Mouse (Mus musculus) embryonic facial prominence, embryonic 14.5 days (tissue): ENCODE measurements at regions not wholly inside any gene's neighbourhood (a gene's known extent, or its start where the extent isn't known, plus 50 kb on each side); places are given as distances from the start of the nearest gene placed in this dataset.
"Not testable (repeated sequence)": the region's sequence is repeated elsewhere in the genome, so short reads cannot be mapped to it uniquely, and the experiment has no call there.

Experiments used
- ATAC-seq: fragments of 200-750 bp; cut with Nextera tagmentation; 2 replicates; pipeline ENCODE4 v1.8.0; 2017; ENCODE audit warnings: low read depth, moderate number of reproducible peaks, moderate TSS enrichment
- DNase-seq: peaks from one replicate; pipeline ENCODE4 v3.0.0-alpha.2; 2015; ENCODE audit warnings: low spot score
- H3K27ac ChIP-seq: fragments of 300-500 bp; sonication (generic); replicated peaks from 2 replicates; pipeline ENCODE4 v1.5.1; 2014; ENCODE audit warnings: low read depth, mild to moderate bottlenecking, low read length, moderate library complexity
- H3K27me3 ChIP-seq: fragments of 300-500 bp; sonication (generic); replicated peaks from 2 replicates; pipeline ENCODE4 v1.6.1; 2014; ENCODE audit warnings: low read length; ENCODE audit not compliant: control insufficient read depth, insufficient read depth
- H3K36me3 ChIP-seq: fragments of 300-500 bp; sonication (generic); 2 replicates; pipeline ENCODE4 v1.6.1; 2014; ENCODE audit warnings: low read length, mixed read lengths; ENCODE audit not compliant: control insufficient read depth, insufficient read depth
- H3K4me1 ChIP-seq: fragments of 300-500 bp; sonication (generic); 2 replicates; pipeline ENCODE4 v1.6.1; 2014; ENCODE audit warnings: antibody characterized with exemption, low read length; ENCODE audit not compliant: control insufficient read depth, insufficient read depth
- H3K4me2 ChIP-seq: fragments of 300-500 bp; sonication (generic); 2 replicates; pipeline ENCODE4 v1.6.1; 2014; ENCODE audit warnings: low read depth, mild to moderate bottlenecking, low read length, moderate library complexity, mixed read lengths
- H3K4me3 ChIP-seq: fragments of 300-500 bp; sonication (generic); 2 replicates; pipeline ENCODE4 v1.5.1; 2014; ENCODE audit warnings: low read depth, mild to moderate bottlenecking, low read length
- H3K9ac ChIP-seq: fragments of 300-500 bp; sonication (generic); 2 replicates; pipeline ENCODE4 v1.6.1; 2014; ENCODE audit warnings: low read depth, mild to moderate bottlenecking, low read length, moderate library complexity, mixed read lengths
- H3K9me3 ChIP-seq: fragments of 300-500 bp; sonication (generic); 2 replicates; pipeline ENCODE4 v1.6.1; 2016; ENCODE audit warnings: low read length; ENCODE audit not compliant: control insufficient read depth
- WGBS: fragments of 180-500 bp; shearing (Covaris S2); extraction: QIAGEN DNeasy Blood & Tissue Kit; methylation state at CpG from one replicate; pipeline ENCODE4 v1.1.7; 2014; 5-methylcytosine and 5-hydroxymethylcytosine counted together

DNA sequence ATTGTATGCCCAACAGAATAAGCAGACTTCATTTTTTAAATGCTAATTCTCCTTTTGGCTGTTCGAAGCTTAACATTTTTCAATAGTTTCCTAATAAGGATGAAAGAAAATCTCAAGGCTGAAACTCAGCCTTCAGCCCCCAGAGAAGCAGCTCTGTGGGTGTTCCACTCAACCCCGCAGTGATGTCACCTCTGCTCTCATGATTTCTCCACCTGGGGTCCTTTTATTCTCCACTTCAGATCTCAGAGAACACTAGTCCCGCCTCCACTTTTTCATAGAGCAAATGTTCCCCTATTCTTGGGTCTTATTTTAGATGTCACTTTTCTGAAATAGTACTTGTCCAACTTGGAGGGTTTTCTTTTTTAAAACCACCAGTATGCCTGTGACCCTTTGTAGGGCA, 567.3 kb downstream of the Cntn3 start:
- H3K4me2 ChIP-seq: no peak overlapping the region
- H3K4me3 ChIP-seq: no peak overlapping the region
- no peaks in the 10 kb centered on the region for H3K9me3 ChIP-seq
- DNase-seq (no peak), ATAC-seq (no peak)
- H3K27me3 ChIP-seq: no peaks in the 10 kb centered on the region
- no peaks in the 10 kb centered on the region for H3K36me3 ChIP-seq
- WGBS: 79% methylated on average over 3 of the region's 3 CpGs
- H3K4me1 ChIP-seq: no peaks in the 10 kb centered on the region
- no peak overlapping the region for H3K27ac ChIP-seq
- H3K9ac ChIP-seq: no peak overlapping the region

DNA sequence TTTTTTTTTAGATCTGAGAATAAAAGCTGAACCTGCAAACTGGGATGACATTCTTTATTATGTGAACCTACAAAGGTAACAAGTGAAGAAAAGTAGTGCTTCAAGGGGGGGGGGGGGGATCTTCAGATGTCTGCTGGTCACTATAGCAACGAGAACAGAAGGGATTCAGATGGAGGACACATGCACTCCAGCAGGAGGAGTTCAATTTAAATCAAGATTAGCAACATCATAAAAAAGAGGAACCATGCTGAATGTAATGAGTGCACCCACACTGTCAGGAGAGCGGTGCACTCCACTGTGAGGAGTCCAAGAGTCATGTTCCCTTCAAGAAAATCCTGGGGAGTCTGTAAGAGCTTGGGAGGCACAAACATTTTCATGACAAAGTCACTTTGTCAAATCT, 574.7 kb downstream of the Cntn3 start:
- DNase-seq: no peak
- 64% methylated on average over 2 of the region's 2 CpGs for WGBS

DNA sequence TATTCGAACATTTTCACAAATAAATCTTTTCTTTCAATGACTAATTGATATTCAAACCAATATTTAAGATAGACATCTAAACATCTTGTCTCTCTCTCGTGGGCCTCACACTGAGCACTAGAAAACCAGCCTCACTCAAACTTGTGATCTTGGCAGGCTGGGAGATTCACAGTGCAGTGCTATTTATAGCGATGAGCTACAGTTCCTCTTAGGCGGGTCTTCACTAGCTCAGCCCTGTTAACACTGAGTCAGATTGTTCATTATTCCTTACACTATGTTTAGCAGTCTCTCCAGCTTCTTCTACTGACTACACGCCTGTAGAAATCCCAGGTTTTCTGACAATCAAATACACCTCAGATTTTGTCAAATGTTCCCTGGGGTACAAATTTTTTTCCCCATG, 575.3 kb downstream of the Cntn3 start:
- H3K4me3 ChIP-seq: no peak overlapping the region
- H3K9ac ChIP-seq: no peak overlapping the region
- no peaks in the 10 kb centered on the region for H3K4me1 ChIP-seq
- no peaks in the 10 kb centered on the region for H3K36me3 ChIP-seq
- WGBS: 52% methylated on average over 5 of the region's 5 CpGs
- ATAC-seq (no peak), DNase-seq (peak; percentile 12)
- no peak overlapping the region for H3K27ac ChIP-seq
- no peak overlapping the region for H3K4me2 ChIP-seq
- no peaks in the 10 kb centered on the region for H3K9me3 ChIP-seq
- no peaks in the 10 kb centered on the region for H3K27me3 ChIP-seq

More for the DNA sequence above, 574.7 kb downstream of the Cntn3 start:
- no peaks in the 10 kb centered on the region for H3K9me3 ChIP-seq
- no peaks in the 10 kb centered on the region for H3K36me3 ChIP-seq
- H3K27me3 ChIP-seq: no peaks in the 10 kb centered on the region
- no peak overlapping the region for H3K4me2 ChIP-seq
- no peak overlapping the region for H3K4me3 ChIP-seq
- no peak overlapping the region for H3K27ac ChIP-seq
- H3K4me1 ChIP-seq: no peaks in the 10 kb centered on the region
- no peak for ATAC-seq
- no peak overlapping the region for H3K9ac ChIP-seq

DNA sequence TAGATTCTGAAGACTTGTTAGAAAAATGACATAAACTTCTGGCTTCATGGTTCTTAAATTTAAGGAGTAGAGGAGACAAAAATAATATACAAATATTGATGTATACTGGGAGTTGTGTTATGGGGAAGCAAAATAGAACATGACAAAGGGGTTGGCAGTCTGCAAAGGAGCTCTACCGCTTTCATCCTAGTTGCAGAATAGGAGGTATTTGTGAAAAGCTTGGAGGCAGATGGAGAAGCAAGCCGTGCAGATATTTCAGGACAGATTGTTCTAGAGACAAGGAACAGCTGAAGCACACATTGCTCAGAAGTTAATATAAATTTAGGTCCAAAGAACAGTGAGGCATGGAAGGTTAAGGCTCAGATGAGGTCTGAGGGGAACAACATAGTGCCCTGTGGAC, 580.1 kb downstream of the Cntn3 start:
- ATAC-seq (no peak), DNase-seq (no peak)
- Histone ChIP-seq H3K4me1 (no peaks in the 10 kb centered on the region), H3K9ac (no peak overlapping the region), H3K27ac (no peak overlapping the region), H3K27me3 (no peaks in the 10 kb centered on the region), H3K4me3 (no peak overlapping the region), H3K9me3 (no peaks in the 10 kb centered on the region), H3K4me2 (no peak overlapping the region), H3K36me3 (no peaks in the 10 kb centered on the region)
- 94% methylated on average over 2 of the region's 2 CpGs for WGBS

DNA sequence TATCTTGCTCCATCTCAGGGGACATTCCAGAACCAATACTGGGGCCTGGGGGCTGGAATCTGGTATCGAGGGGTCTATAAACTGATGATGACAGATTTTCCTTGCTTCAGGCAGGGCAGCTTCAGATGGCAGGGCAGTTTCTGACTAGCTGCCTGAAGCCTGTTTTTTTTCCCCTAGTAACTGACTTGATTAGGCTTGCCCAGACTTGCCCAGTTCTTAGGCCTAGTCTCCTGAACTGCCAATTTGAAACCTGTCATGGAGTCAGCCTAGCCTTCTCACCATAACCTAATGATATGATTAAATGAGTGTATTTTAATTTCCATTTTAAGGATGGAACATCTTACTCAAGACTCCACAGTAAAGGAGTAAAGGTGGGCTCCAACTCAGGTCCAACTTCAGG, 591.2 kb downstream of the Cntn3 start:
- H3K36me3 ChIP-seq: no peaks in the 10 kb centered on the region
- WGBS: 55% methylated on average over 1 of the region's 1 CpGs
- H3K27ac ChIP-seq: no peak overlapping the region
- H3K4me3 ChIP-seq: no peak overlapping the region
- ATAC-seq (no peak), DNase-seq (no peak)
- no peaks in the 10 kb centered on the region for H3K27me3 ChIP-seq
- H3K4me2 ChIP-seq: no peak overlapping the region
- no peaks in the 10 kb centered on the region for H3K4me1 ChIP-seq
- H3K9me3 ChIP-seq: no peaks in the 10 kb centered on the region
- H3K9ac ChIP-seq: no peak overlapping the region

DNA sequence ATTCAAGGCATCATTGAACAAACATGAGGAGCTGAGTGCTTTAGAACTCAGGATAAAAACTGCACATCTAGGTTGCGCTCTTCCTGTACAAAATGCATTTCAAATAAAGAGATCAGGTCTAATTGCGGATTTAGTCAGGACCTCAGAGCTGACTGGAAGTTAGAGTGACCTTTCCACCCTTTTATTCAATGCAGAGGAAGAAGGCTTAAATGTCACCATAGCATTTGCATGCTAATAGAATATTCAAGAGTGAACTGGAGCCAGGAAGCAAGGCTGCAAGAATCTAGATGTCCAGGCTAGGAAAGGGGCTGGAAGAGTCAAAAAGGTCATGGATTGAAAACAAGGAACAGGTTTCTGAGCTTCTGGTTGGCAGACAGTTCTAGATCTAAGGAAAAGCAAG, 593.7 kb downstream of the Cntn3 start:
- no peak overlapping the region for H3K9ac ChIP-seq
- H3K4me2 ChIP-seq: no peak overlapping the region
- DNase-seq (no peak), ATAC-seq (no peak)
- no peaks in the 10 kb centered on the region for H3K9me3 ChIP-seq
- no peak overlapping the region for H3K4me3 ChIP-seq
- no peaks in the 10 kb centered on the region for H3K4me1 ChIP-seq
- no peaks in the 10 kb centered on the region for H3K27me3 ChIP-seq
- no peaks in the 10 kb centered on the region for H3K36me3 ChIP-seq
- 70% methylated on average over 2 of the region's 2 CpGs for WGBS
- no peak overlapping the region for H3K27ac ChIP-seq

DNA sequence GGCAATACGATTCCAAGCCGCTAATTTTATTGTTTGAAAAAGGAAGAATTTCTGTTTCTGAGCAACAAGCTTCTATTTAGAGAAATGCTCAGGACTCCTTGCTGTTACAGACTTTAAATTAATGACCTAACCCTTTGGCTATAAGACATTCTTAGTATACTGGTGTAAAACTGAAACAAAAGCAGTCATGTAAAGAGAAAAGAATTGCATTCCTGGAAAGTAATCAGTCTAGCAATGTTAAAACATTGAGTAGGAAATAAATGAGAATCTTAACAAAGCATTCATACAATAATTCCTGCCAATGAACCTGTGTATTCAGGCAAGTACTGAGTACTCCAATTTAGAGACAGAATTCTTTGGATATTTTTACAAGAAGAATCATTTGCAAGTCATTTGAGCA, 587.2 kb upstream of the Pdzrn3 start:
- H3K4me2 ChIP-seq: no peak overlapping the region
- H3K27ac ChIP-seq: no peak overlapping the region
- no peaks in the 10 kb centered on the region for H3K27me3 ChIP-seq
- WGBS: 91% methylated on average over 2 of the region's 2 CpGs
- H3K4me1 ChIP-seq: no peaks in the 10 kb centered on the region
- ATAC-seq (no peak), DNase-seq (no peak)
- no peaks in the 10 kb centered on the region for H3K9me3 ChIP-seq
- H3K36me3 ChIP-seq: no peaks in the 10 kb centered on the region
- no peak overlapping the region for H3K4me3 ChIP-seq
- H3K9ac ChIP-seq: no peak overlapping the region

DNA sequence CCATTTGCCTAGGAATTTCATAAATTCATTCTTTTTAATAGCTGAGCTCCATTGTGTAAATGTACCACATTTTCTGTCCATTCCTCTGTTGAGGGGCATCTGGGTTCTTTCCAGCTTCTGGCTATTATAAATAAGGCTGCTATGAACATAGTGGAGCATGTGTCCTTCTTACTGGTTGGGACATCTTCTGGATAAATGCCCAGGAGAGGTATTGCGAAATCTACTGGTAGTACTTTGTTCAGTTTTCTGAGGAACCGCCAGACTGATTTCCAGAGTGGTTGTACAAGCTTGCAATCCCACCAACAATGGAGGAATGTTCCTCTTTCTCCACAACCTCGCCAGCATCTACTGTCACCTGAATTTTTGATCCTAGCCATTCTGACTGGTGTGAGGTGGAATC, 583.8 kb upstream of the Pdzrn3 start:
- H3K36me3 ChIP-seq, H3K9me3 ChIP-seq, H3K27me3 ChIP-seq, H3K4me3 ChIP-seq, H3K4me1 ChIP-seq, H3K4me2 ChIP-seq, DNase-seq, H3K27ac ChIP-seq, ATAC-seq, H3K9ac ChIP-seq: not testable (repeated sequence)
- WGBS: 79% methylated on average over 3 of the region's 3 CpGs

DNA sequence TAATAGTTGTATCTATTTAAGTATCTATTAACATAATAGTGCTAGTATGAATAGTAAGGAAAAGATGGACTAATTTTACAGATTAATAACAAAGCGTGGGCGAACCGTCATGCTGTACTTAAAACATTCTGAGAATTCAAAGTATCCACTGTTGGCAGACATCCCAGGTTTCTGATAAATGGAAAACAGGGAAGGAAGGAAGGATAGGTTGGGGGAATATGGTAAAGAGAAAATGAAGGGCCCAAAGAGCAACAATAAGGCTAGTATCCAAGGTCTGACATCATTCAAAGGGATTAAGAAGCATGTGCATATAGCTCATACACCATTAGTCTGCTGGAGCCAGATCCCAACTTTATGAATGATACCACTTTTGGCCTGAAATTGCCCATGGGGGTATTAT, 572.0 kb upstream of the Pdzrn3 start:
- 37% methylated on average over 3 of the region's 3 CpGs for WGBS
- Histone ChIP-seq H3K27me3 (no peaks in the 10 kb centered on the region), H3K9me3 (0 out of 2 replicates have a peak, but pooled peaks cover 3% of the 10 kb centered on the region), H3K4me3 (no peak overlapping the region), H3K9ac (no peak overlapping the region), H3K4me1 (no peaks in the 10 kb centered on the region), H3K4me2 (no peak overlapping the region), H3K27ac (no peak overlapping the region), H3K36me3 (no peaks in the 10 kb centered on the region)
- peak; percentile 80 for DNase-seq
- ATAC-seq: no peak
